Mouse (Mus musculus) CH12.LX (cell line): Measurements from ENCODE around the gene Ywhab. TPM values are rescaled to one million over a fixed set of nuclear protein-coding genes. Genes with fewer than 3 reads are reported as not detected.

Experiments
- DNase-seq: peaks from one replicate; pipeline ENCODE4 v3.0.0-alpha.2; 2013; ENCODE audit errors: extremely low read depth
- H3K27ac ChIP-seq: 2 replicates; pipeline ENCODE4 v1.5.1; 2012; ENCODE audit warnings: low read depth, mild to moderate bottlenecking, control low read depth, moderate library complexity; ENCODE audit not compliant: insufficient read depth
- H3K27me3 ChIP-seq: replicated peaks from 2 replicates; pipeline ENCODE3; 2012; ENCODE audit warnings: inconsistent platforms
- H3K36me3 ChIP-seq, 2 experiments: replicated peaks in 1 of 2; 2 replicates each; pipeline versions ENCODE3 to v1.6.1; 2012; ENCODE audit warnings: inconsistent platforms in 1 of 2, low read length in 1 of 2, mild to moderate bottlenecking in 1 of 2, mixed read lengths in 1 of 2, moderate library complexity in 1 of 2; ENCODE audit not compliant: control insufficient read depth in 1 of 2, insufficient read depth in 1 of 2
- H3K4me1 ChIP-seq, 2 experiments: 2 replicates each; pipeline ENCODE4 v1.6.1; 2012; ENCODE audit warnings: inconsistent platforms in 1 of 2, moderate library complexity in 1 of 2; ENCODE audit not compliant: insufficient read depth in 2 of 2, control insufficient read depth in 1 of 2
- H3K4me2 ChIP-seq: 2 replicates; pipeline ENCODE4 v1.6.1; 2012; ENCODE audit warnings: low read depth, mild to moderate bottlenecking, control low read depth; ENCODE audit not compliant: poor library complexity, insufficient read depth, severe bottlenecking
- H3K4me3 ChIP-seq, 3 experiments: fragments of 150-350 bp in 1 of 3; sonication (generic) in 1 of 3; replicated peaks in 1 of 3; 2 replicates each; pipeline versions ENCODE3 to v1.5.1; 2011 to 2012; ENCODE audit warnings: low read depth in 2 of 3, low read length in 2 of 3, mild to moderate bottlenecking in 2 of 3, moderate library complexity in 2 of 3, control low read depth in 1 of 3, improper control_type of control experiment in 1 of 3, inconsistent platforms in 1 of 3, mixed read lengths in 1 of 3; ENCODE audit not compliant: poor library complexity in 1 of 3
- H3K79me2 ChIP-seq: replicated peaks from 2 replicates; pipeline ENCODE4 v1.6.1; 2012; ENCODE audit warnings: mild to moderate bottlenecking, moderate library complexity; ENCODE audit not compliant: control insufficient read depth, poor library complexity, insufficient read depth, severe bottlenecking; ENCODE audit errors: extremely low read depth
- H3K9ac ChIP-seq: 2 replicates; pipeline ENCODE4 v1.6.1; 2012; ENCODE audit warnings: low read depth, mild to moderate bottlenecking, control low read depth, moderate library complexity; ENCODE audit not compliant: insufficient read depth
- H3K9me3 ChIP-seq: replicated peaks from 2 replicates; pipeline ENCODE3; 2012; ENCODE audit warnings: low read length, inconsistent platforms, mixed read lengths
- E2F4 ChIP-seq: IDR thresholded peaks from 2 replicates; pipeline ENCODE4 v1.6.1; 2011; ENCODE audit warnings: low read depth, low read length, improper control_type of control experiment; ENCODE audit not compliant: insufficient replicate concordance
- ELF1 ChIP-seq: IDR thresholded peaks from 2 replicates; pipeline ENCODE4 v1.6.1; 2014; ENCODE audit warnings: low read depth, mild to moderate bottlenecking, inconsistent platforms, low read length, improper control_type of control experiment
- EP300 ChIP-seq: IDR thresholded peaks from 2 replicates; pipeline ENCODE4 v1.6.1; 2011; ENCODE audit warnings: low read length, improper control_type of control experiment
- KAT2A ChIP-seq: IDR thresholded peaks from 2 replicates; pipeline ENCODE4 v1.6.1; 2012; ENCODE audit warnings: low read length, improper control_type of control experiment, inconsistent platforms; ENCODE audit not compliant: insufficient replicate concordance
- MAX ChIP-seq: IDR thresholded peaks from 2 replicates; pipeline ENCODE4 v1.6.1; 2011; ENCODE audit warnings: low read length, improper control_type of control experiment
- MEF2A ChIP-seq: IDR thresholded peaks from 2 replicates; pipeline ENCODE4 v1.6.1; 2014; ENCODE audit warnings: low read depth, mild to moderate bottlenecking, inconsistent platforms, low read length, improper control_type of control experiment, borderline replicate concordance
- MYC ChIP-seq: IDR thresholded peaks from 2 replicates; pipeline ENCODE4 v1.6.1; 2011; ENCODE audit warnings: low read depth, mild to moderate bottlenecking, improper control_type of control experiment, low read length
- NELFE ChIP-seq: IDR thresholded peaks from 2 replicates; pipeline ENCODE4 v1.6.1; 2011; ENCODE audit warnings: low read depth, low read length, improper control_type of control experiment
- NRF1 ChIP-seq: IDR thresholded peaks from 2 replicates; pipeline ENCODE4 v1.6.1; 2014; ENCODE audit warnings: low read depth, mild to moderate bottlenecking, inconsistent platforms, low read length, improper control_type of control experiment, moderate library complexity
- PAX5 ChIP-seq: IDR thresholded peaks from 2 replicates; pipeline ENCODE4 v1.6.1; 2012; ENCODE audit warnings: low read length, inconsistent platforms, mixed read lengths
- SMC3 ChIP-seq: IDR thresholded peaks from 2 replicates; pipeline ENCODE4 v1.6.1; 2011; ENCODE audit warnings: low read depth, low read length, improper control_type of control experiment
- TBP ChIP-seq: conservative IDR thresholded peaks from 2 replicates; pipeline ENCODE4 v1.6.1; 2011; ENCODE audit warnings: low read depth, low read length, improper control_type of control experiment
- USF1 ChIP-seq: IDR thresholded peaks from 2 replicates; pipeline ENCODE4 v1.6.1; 2014; ENCODE audit warnings: low read depth, mild to moderate bottlenecking, inconsistent platforms, low read length, improper control_type of control experiment
- ZC3H11A ChIP-seq: IDR thresholded peaks from 2 replicates; pipeline ENCODE4 v1.6.1; 2012; ENCODE audit warnings: low read depth, mild to moderate bottlenecking, inconsistent platforms, low read length, improper control_type of control experiment
- ZKSCAN1 ChIP-seq: IDR thresholded peaks from 2 replicates; pipeline ENCODE4 v1.6.1; 2012; ENCODE audit warnings: low read depth, inconsistent platforms, low read length, improper control_type of control experiment, borderline replicate concordance
- ZMIZ1 ChIP-seq: IDR thresholded peaks from 2 replicates; pipeline ENCODE4 v1.6.1; 2012; ENCODE audit warnings: low read depth, mild to moderate bottlenecking, inconsistent platforms, low read length, improper control_type of control experiment
- dilution Hi-C: fragments of 300-500 bp; cut with MboI; formaldehyde crosslinking; loops from 2 replicates; pipeline ENCODE4 v1.14.3; 2020; ENCODE audit warnings: low sequenced_read_pairs; ENCODE audit not compliant: extremely low pct_unique_long_range_greater_than_20kb, extremely low pct_ligation_motif_present
- in situ Hi-C: fragments of 300-500 bp; cut with MboI; formaldehyde crosslinking; loops from 3 replicates; pipeline ENCODE4 v1.14.3; 2019; ENCODE audit warnings: low sequenced_read_pairs, low pct_ligation_motif_present, low pct_unique_long_range_greater_than_20kb, mixed read lengths
- polyA plus RNA-seq: library from polyadenylated mRNA; unstranded; fragments of >175 nt; gene quantifications from 2 replicates; pipeline ENCODE4 v1.2.1, GENCODE M21; 2012; ENCODE audit warnings: low read depth; ENCODE audit not compliant: insufficient read length
- total RNA-seq, 2 experiments: library from RNA; depleted of rRNA; stranded (reverse); fragments of 300-350 nt in 1 of 2; fragments of >200 nt in 1 of 2; gene quantifications; 2 replicates each; pipeline ENCODE4 v1.2.3; 2012 to 2014

The Ywhab gene
- total and polyA plus RNA-seq, 3 experiments: 41.6 to 159 (median 59.8) TPM

DNA sequence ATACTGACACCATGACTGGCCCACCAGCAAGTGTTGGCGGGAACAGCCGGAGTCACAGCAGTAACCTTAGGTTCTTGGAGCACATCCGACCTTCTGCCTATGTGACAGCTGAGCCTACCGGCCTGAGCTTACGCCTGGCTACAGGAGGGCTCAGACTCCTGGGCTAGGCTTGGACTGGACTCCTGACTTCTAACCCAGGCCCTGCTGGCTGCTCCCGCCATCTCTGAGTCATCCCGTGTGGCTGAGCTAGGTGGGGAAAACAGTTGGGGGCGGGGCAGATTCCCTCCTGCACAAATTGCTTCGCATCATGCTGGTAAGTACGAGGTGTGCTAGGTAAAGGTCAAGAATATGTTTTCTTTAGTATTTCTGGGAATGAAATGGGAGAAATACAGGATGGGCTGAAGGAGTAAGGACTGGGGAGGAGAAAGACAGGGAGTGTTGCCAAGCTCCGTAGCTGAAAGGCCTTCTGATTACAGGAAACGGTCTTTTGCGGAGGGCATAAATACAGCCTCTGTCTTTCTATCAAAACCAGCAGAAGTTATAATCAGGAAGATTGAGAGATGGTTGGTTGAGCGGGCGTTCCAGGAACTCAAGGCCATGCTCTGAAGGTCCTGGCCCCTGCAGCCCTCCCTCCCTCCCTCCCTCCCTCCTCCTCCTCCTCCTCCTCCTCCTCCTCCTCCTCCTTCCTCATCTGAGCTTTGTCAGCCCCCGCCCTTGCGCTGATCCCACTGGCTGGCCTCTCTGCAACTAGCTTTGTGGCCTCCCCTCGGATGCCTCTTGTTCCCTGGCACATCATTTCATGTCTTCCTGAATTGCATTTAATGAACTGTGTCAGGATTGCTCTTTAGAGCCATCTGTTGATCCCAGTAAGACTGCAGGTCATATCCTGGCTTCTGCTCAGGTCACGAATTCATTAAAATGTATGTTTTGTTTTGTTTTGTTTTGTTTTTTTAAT, 29.9 kb upstream of the Ywhab start:
- Histone ChIP-seq H3K4me2 (no peak overlapping the region), H3K9me3 (peaks cover 15% of the 10 kb centered on the region), H3K27me3 (peaks cover 49% of the 10 kb centered on the region), H3K4me3 (no peak overlapping the region), H3K9ac (no peak overlapping the region), H3K79me2 (no peaks in the 10 kb centered on the region), H3K27ac (no peak overlapping the region), H3K36me3 (no peaks in the 10 kb centered on the region), H3K4me1 (no peaks in the 10 kb centered on the region)
- dilution Hi-C loops (no loop called here), in situ Hi-C loops (loop anchor here (25.0 kb wide), 1 partner anchor 103 kb away; the partner anchor contains the start of gene Kcnk15)
- TF ChIP-seq ZKSCAN1 (no peak), ELF1 (no peak), ZMIZ1 (no peak), MYC (no peak), NELFE (no peak), E2F4 (no peak), SMC3 (no peak), EP300 (no peak), TBP (no peak), USF1 (no peak), KAT2A (no peak)
- DNase-seq: no peak

DNA sequence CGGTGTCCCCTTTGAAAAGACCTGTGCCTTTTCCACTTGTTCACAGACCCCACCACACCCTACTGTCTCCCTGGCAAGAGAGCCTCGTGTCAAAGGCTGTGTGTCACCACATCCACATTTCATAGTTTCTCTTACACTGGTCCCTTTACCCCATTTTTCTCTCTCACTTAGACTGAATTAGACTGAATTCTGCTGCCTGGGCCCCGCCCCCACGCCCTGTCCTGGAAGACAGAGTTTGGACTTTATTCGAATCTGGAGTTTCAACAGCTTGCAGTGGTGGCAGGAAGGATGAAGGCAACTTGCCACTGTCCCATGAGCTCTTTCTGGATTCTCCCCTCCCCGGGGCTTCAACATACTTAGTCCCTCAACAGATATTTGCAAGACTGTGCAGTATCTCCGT, 29.1 kb upstream of the Ywhab start:
- Histone ChIP-seq H3K9me3 (peaks cover 15% of the 10 kb centered on the region), H3K4me3 (no peak overlapping the region), H3K27ac (no peak overlapping the region), H3K27me3 (peaks cover 51% of the 10 kb centered on the region), H3K4me2 (no peak overlapping the region), H3K4me1 (no peaks in the 10 kb centered on the region), H3K9ac (no peak overlapping the region), H3K36me3 (no peaks in the 10 kb centered on the region), H3K79me2 (no peaks in the 10 kb centered on the region)
- in situ Hi-C loops: loop anchor here (25.0 kb wide), 1 partner anchor 103 kb away; the partner anchor contains the start of gene Kcnk15
- dilution Hi-C loops: no loop called here
- TF ChIP-seq MEF2A (no peak), NRF1 (no peak), PAX5 (no peak), SMC3 (no peak), ZC3H11A (no peak), MAX (no peak), MYC (no peak), TBP (no peak)
- no peak for DNase-seq
